Mouse (Mus musculus) CH12.LX (cell line): ENCODE results near the gene Zfyve1. TPM values are rescaled to one million over a fixed set of nuclear protein-coding genes. Genes with fewer than 3 reads are reported as not detected.
A peak's percentile ranks its signal among the peaks of the same experiment; 100 is the strongest.

Source experiments
- DNase-seq: peaks from one replicate; pipeline ENCODE4 v3.0.0-alpha.2; 2013; ENCODE audit errors: extremely low read depth
- H3K27ac ChIP-seq: 2 replicates; pipeline ENCODE4 v1.5.1; 2012; ENCODE audit warnings: low read depth, mild to moderate bottlenecking, control low read depth, moderate library complexity; ENCODE audit not compliant: insufficient read depth
- H3K27me3 ChIP-seq: replicated peaks from 2 replicates; pipeline ENCODE3; 2012; ENCODE audit warnings: inconsistent platforms
- H3K36me3 ChIP-seq, 2 experiments: replicated peaks in 1 of 2; 2 replicates each; pipeline versions ENCODE3 to v1.6.1; 2012; ENCODE audit warnings: inconsistent platforms in 1 of 2, low read length in 1 of 2, mild to moderate bottlenecking in 1 of 2, mixed read lengths in 1 of 2, moderate library complexity in 1 of 2; ENCODE audit not compliant: control insufficient read depth in 1 of 2, insufficient read depth in 1 of 2
- H3K4me1 ChIP-seq, 2 experiments: 2 replicates each; pipeline ENCODE4 v1.6.1; 2012; ENCODE audit warnings: inconsistent platforms in 1 of 2, moderate library complexity in 1 of 2; ENCODE audit not compliant: insufficient read depth in 2 of 2, control insufficient read depth in 1 of 2
- H3K4me2 ChIP-seq: 2 replicates; pipeline ENCODE4 v1.6.1; 2012; ENCODE audit warnings: low read depth, mild to moderate bottlenecking, control low read depth; ENCODE audit not compliant: poor library complexity, insufficient read depth, severe bottlenecking
- H3K4me3 ChIP-seq, 3 experiments: fragments of 150-350 bp in 1 of 3; sonication (generic) in 1 of 3; replicated peaks in 1 of 3; 2 replicates each; pipeline versions ENCODE3 to v1.5.1; 2011 to 2012; ENCODE audit warnings: low read depth in 2 of 3, low read length in 2 of 3, mild to moderate bottlenecking in 2 of 3, moderate library complexity in 2 of 3, control low read depth in 1 of 3, improper control_type of control experiment in 1 of 3, inconsistent platforms in 1 of 3, mixed read lengths in 1 of 3; ENCODE audit not compliant: poor library complexity in 1 of 3
- H3K79me2 ChIP-seq: replicated peaks from 2 replicates; pipeline ENCODE4 v1.6.1; 2012; ENCODE audit warnings: mild to moderate bottlenecking, moderate library complexity; ENCODE audit not compliant: control insufficient read depth, poor library complexity, insufficient read depth, severe bottlenecking; ENCODE audit errors: extremely low read depth
- H3K9ac ChIP-seq: 2 replicates; pipeline ENCODE4 v1.6.1; 2012; ENCODE audit warnings: low read depth, mild to moderate bottlenecking, control low read depth, moderate library complexity; ENCODE audit not compliant: insufficient read depth
- H3K9me3 ChIP-seq: replicated peaks from 2 replicates; pipeline ENCODE3; 2012; ENCODE audit warnings: low read length, inconsistent platforms, mixed read lengths
- BHLHE40 ChIP-seq: IDR thresholded peaks from 2 replicates; pipeline ENCODE4 v1.6.1; 2011; ENCODE audit warnings: mild to moderate bottlenecking, low read depth, low read length, improper control_type of control experiment
- CHD1 ChIP-seq: IDR thresholded peaks from 2 replicates; pipeline ENCODE4 v1.6.1; 2012; ENCODE audit warnings: low read depth, low read length, improper control_type of control experiment, inconsistent platforms
- CTCF ChIP-seq, 2 experiments: IDR thresholded peaks in 1 of 2; conservative IDR thresholded peaks in 1 of 2; 2 replicates each; pipeline ENCODE4 v1.5.1; 2011 to 2012; ENCODE audit warnings: low read depth in 2 of 2, low read length in 2 of 2, improper control_type of control experiment in 1 of 2, inconsistent platforms in 1 of 2, mild to moderate bottlenecking in 1 of 2, moderate library complexity in 1 of 2
- EP300 ChIP-seq: IDR thresholded peaks from 2 replicates; pipeline ENCODE4 v1.6.1; 2011; ENCODE audit warnings: low read length, improper control_type of control experiment
- ETS1 ChIP-seq: conservative IDR thresholded peaks from 2 replicates; pipeline ENCODE4 v1.6.1; 2012; ENCODE audit warnings: low read depth, mild to moderate bottlenecking, inconsistent platforms, low read length, improper control_type of control experiment, moderate library complexity
- HCFC1 ChIP-seq: IDR thresholded peaks from 2 replicates; pipeline ENCODE4 v1.6.1; 2012; ENCODE audit warnings: low read depth, mild to moderate bottlenecking, inconsistent platforms, low read length, improper control_type of control experiment
- JUN ChIP-seq: IDR thresholded peaks from 2 replicates; pipeline ENCODE4 v1.6.1; 2011; ENCODE audit warnings: low read depth, mild to moderate bottlenecking, low read length, improper control_type of control experiment, moderate library complexity; ENCODE audit not compliant: insufficient read depth
- MAFK ChIP-seq: IDR thresholded peaks from 2 replicates; pipeline ENCODE4 v1.6.1; 2011; ENCODE audit warnings: low read length, improper control_type of control experiment; ENCODE audit not compliant: insufficient replicate concordance
- MEF2A ChIP-seq: IDR thresholded peaks from 2 replicates; pipeline ENCODE4 v1.6.1; 2014; ENCODE audit warnings: low read depth, mild to moderate bottlenecking, inconsistent platforms, low read length, improper control_type of control experiment, borderline replicate concordance
- MYC ChIP-seq: IDR thresholded peaks from 2 replicates; pipeline ENCODE4 v1.6.1; 2011; ENCODE audit warnings: low read depth, mild to moderate bottlenecking, improper control_type of control experiment, low read length
- NELFE ChIP-seq: IDR thresholded peaks from 2 replicates; pipeline ENCODE4 v1.6.1; 2011; ENCODE audit warnings: low read depth, low read length, improper control_type of control experiment
- NRF1 ChIP-seq: IDR thresholded peaks from 2 replicates; pipeline ENCODE4 v1.6.1; 2014; ENCODE audit warnings: low read depth, mild to moderate bottlenecking, inconsistent platforms, low read length, improper control_type of control experiment, moderate library complexity
- POLR2A ChIP-seq: IDR thresholded peaks from 2 replicates; pipeline ENCODE4 v1.6.1; 2011; ENCODE audit warnings: low read depth, mild to moderate bottlenecking, improper control_type of control experiment, low read length
- SMC3 ChIP-seq: IDR thresholded peaks from 2 replicates; pipeline ENCODE4 v1.6.1; 2011; ENCODE audit warnings: low read depth, low read length, improper control_type of control experiment
- TBP ChIP-seq: conservative IDR thresholded peaks from 2 replicates; pipeline ENCODE4 v1.6.1; 2011; ENCODE audit warnings: low read depth, low read length, improper control_type of control experiment
- USF2 ChIP-seq: conservative IDR thresholded peaks from 2 replicates; pipeline ENCODE4 v1.6.1; 2011; ENCODE audit warnings: low read depth, low read length, improper control_type of control experiment
- ZC3H11A ChIP-seq: IDR thresholded peaks from 2 replicates; pipeline ENCODE4 v1.6.1; 2012; ENCODE audit warnings: low read depth, mild to moderate bottlenecking, inconsistent platforms, low read length, improper control_type of control experiment
- ZKSCAN1 ChIP-seq: IDR thresholded peaks from 2 replicates; pipeline ENCODE4 v1.6.1; 2012; ENCODE audit warnings: low read depth, inconsistent platforms, low read length, improper control_type of control experiment, borderline replicate concordance
- ZMIZ1 ChIP-seq: IDR thresholded peaks from 2 replicates; pipeline ENCODE4 v1.6.1; 2012; ENCODE audit warnings: low read depth, mild to moderate bottlenecking, inconsistent platforms, low read length, improper control_type of control experiment
- dilution Hi-C: fragments of 300-500 bp; cut with MboI; formaldehyde crosslinking; loops from 2 replicates; pipeline ENCODE4 v1.14.3; 2020; ENCODE audit warnings: low sequenced_read_pairs; ENCODE audit not compliant: extremely low pct_unique_long_range_greater_than_20kb, extremely low pct_ligation_motif_present
- in situ Hi-C: fragments of 300-500 bp; cut with MboI; formaldehyde crosslinking; loops from 3 replicates; pipeline ENCODE4 v1.14.3; 2019; ENCODE audit warnings: low sequenced_read_pairs, low pct_ligation_motif_present, low pct_unique_long_range_greater_than_20kb, mixed read lengths
- polyA plus RNA-seq: library from polyadenylated mRNA; unstranded; fragments of >175 nt; gene quantifications from 2 replicates; pipeline ENCODE4 v1.2.1, GENCODE M21; 2012; ENCODE audit warnings: low read depth; ENCODE audit not compliant: insufficient read length
- total RNA-seq, 2 experiments: library from RNA; depleted of rRNA; stranded (reverse); fragments of 300-350 nt in 1 of 2; fragments of >200 nt in 1 of 2; gene quantifications; 2 replicates each; pipeline ENCODE4 v1.2.3; 2012 to 2014

The Zfyve1 gene
- total and polyA plus RNA-seq, 3 experiments, result 6.0 to 17.6 (median 7.2) TPM

GRCm38 (mm10) chr12:83535428-83535827 is 61.6 kb downstream of the Zfyve1 start:
- Histone ChIP-seq H3K27me3 (no peaks in the 10 kb centered on the region), H3K27ac (peak overlapping the region; percentile 55; the same call in 1 of the 2 replicates), H3K4me3 (no peak overlapping the region), H3K9me3 (no peaks in the 10 kb centered on the region), H3K4me1 (peaks cover 10 to 13% of the 10 kb centered on the region in 2 experiments), H3K36me3 (peaks cover 33 to 89% of the 10 kb centered on the region in 2 experiments), H3K9ac (0 out of 2 replicates have a peak overlapping the region, but pooled peaks have one; percentile 33), H3K79me2 (no peaks in the 10 kb centered on the region), H3K4me2 (0 out of 2 replicates have a peak overlapping the region, but pooled peaks have one; percentile 18)
- in situ Hi-C loops (no loop called here), dilution Hi-C loops (no loop called here)
- peak; percentile 81 for TF ChIP-seq BHLHE40
- TF ChIP-seq TBP, result no peak
- TF ChIP-seq ZKSCAN1, result no peak
- no peak for TF ChIP-seq USF2
- 0 out of 2 replicates have a peak, but pooled peaks have one; percentile 41 for TF ChIP-seq MYC
- TF ChIP-seq CHD1, result peak; percentile 94; the same call in 1 of the 2 replicates
- no peak for TF ChIP-seq EP300
- no peak for DNase-seq

GRCm38 (mm10) chr12:83534190-83534589 is 62.8 kb downstream of the Zfyve1 start:
- Histone ChIP-seq H3K9me3 (no peaks in the 10 kb centered on the region), H3K4me3 (no peak overlapping the region), H3K27ac (no peak overlapping the region), H3K36me3 (peaks cover 24 to 85% of the 10 kb centered on the region in 2 experiments), H3K4me2 (no peak overlapping the region), H3K27me3 (no peaks in the 10 kb centered on the region), H3K4me1 (peaks cover 13 to 15% of the 10 kb centered on the region in 2 experiments), H3K9ac (no peak overlapping the region), H3K79me2 (no peaks in the 10 kb centered on the region)
- TF ChIP-seq POLR2A (no peak), JUN (no peak), BHLHE40 (no peak), ETS1 (no peak), CHD1 (no peak), USF2 (no peak), SMC3 (no peak), NELFE (no peak), MEF2A (no peak), MAFK (no peak), TBP (no peak), HCFC1 (no peak), ZMIZ1 (no peak), NRF1 (no peak), ZC3H11A (no peak), CTCF (conservative IDR thresholded peaks at IDR 0.05 in 1 of 2, IDR thresholded peaks at IDR 0.05 in 1 of 2; ENCODE audit: low read depth in 2 of 2, low read length in 2 of 2) (no peak)
- in situ Hi-C loops, result no loop called here
- no peak for DNase-seq
- dilution Hi-C loops, result no loop called here
